Mouse (Mus musculus): Measurements from ENCODE around the gene Prkag2. TPM values are rescaled to one million over a fixed set of nuclear protein-coding genes. Genes with fewer than 3 reads are reported as not detected.
A peak's percentile ranks its signal among the peaks of the same experiment; 100 is the strongest.
"Not testable (repeated sequence)": the region's sequence is repeated elsewhere in the genome, so short reads cannot be mapped to it uniquely, and the experiment has no call there.

Prkag2 gene
- polyA plus RNA-seq, 1 experiment: 13.7 TPM

GRCm38 (mm10) chr5:24834491-24834890 lies 266.0 kb downstream of the Prkag2 start:
- 47% methylated on average over 5 of the region's 5 CpGs for WGBS
- H3K4me3 ChIP-seq (replicated peaks; ENCODE audit: control insufficient read depth, low read depth, low read length): no peak overlapping the region
- H3K4me1 ChIP-seq (ENCODE audit: control insufficient read depth, insufficient read depth, low read length): no peaks in the 10 kb centered on the region; the same call in 1 of the 2 replicates
- TF ChIP-seq POLR2A (IDR thresholded peaks at IDR 0.05; ENCODE audit: borderline replicate concordance, control insufficient read depth, low read depth, low read length) (no peak), CTCF (IDR thresholded peaks at IDR 0.05; ENCODE audit: control insufficient read depth, insufficient read depth, low read length) (no peak)
- no peak overlapping the region for H3K27ac ChIP-seq (ENCODE audit: control insufficient read depth, insufficient read depth, low read depth, low read length, poor library complexity)

GRCm38 (mm10) chr5:24831912-24832311 lies 268.5 kb downstream of the Prkag2 start:
- 77% methylated on average over 3 of the region's 3 CpGs for WGBS
- Histone ChIP-seq H3K27ac (ENCODE audit: control insufficient read depth, insufficient read depth, low read depth, low read length, poor library complexity) (no peak overlapping the region), H3K4me1 (ENCODE audit: control insufficient read depth, insufficient read depth, low read length) (peaks cover 3% of the 10 kb centered on the region), H3K4me3 (replicated peaks; ENCODE audit: control insufficient read depth, low read depth, low read length) (no peak overlapping the region)
- TF ChIP-seq CTCF (IDR thresholded peaks at IDR 0.05; ENCODE audit: control insufficient read depth, insufficient read depth, low read length) (no peak), POLR2A (IDR thresholded peaks at IDR 0.05; ENCODE audit: borderline replicate concordance, control insufficient read depth, low read depth, low read length) (no peak)

DNA sequence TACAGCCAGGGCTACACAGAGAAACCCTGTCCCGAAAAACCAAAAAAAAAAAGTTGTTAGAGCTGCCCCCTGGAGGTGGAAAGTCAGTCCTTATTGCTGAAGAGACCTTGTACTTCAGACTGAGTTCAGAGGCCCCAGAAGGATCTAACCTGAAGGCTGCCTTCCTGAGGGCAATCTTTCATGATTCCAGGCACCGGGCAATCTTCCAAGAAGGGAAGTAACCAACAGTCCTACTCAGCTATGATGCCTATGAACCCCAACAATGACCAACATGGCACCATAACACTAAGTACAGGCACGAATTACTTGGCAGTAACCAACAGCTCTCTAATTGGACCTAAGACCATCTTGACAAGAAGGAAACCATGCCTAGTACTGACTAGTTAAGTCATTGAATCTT lies 272.0 kb downstream of the Prkag2 start:
- WGBS: 62% methylated on average over 3 of the region's 3 CpGs
- TF ChIP-seq CTCF (IDR thresholded peaks at IDR 0.05; ENCODE audit: control insufficient read depth, insufficient read depth, low read length): no peak
- no peak for TF ChIP-seq POLR2A (IDR thresholded peaks at IDR 0.05; ENCODE audit: borderline replicate concordance, control insufficient read depth, low read depth, low read length)
- H3K27ac ChIP-seq (ENCODE audit: control insufficient read depth, insufficient read depth, low read depth, low read length, poor library complexity): no peak overlapping the region
- no peak overlapping the region for H3K4me3 ChIP-seq (replicated peaks; ENCODE audit: control insufficient read depth, low read depth, low read length)
- peaks cover 8% of the 10 kb centered on the region for H3K4me1 ChIP-seq (ENCODE audit: control insufficient read depth, insufficient read depth, low read length)

DNA sequence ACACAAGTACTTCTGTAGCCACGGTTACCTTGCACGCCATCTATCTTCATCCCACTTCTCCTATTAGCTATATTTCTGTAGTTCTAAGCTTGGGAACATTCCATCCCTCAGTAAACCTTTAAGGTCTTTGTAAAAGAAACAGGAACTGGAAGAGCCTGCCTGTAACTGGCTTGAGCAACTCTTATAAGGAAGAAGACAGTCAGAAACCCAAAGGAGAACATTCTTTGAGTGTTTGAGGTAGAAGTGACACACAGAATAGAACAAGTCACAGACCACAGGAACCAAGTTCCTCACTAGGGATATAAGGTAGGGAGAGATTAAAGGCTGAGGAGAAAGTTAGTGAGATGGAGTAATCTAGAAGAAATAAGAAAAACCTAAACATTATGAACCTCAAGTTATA lies 273.3 kb downstream of the Prkag2 start:
- TF ChIP-seq CTCF (IDR thresholded peaks at IDR 0.05; ENCODE audit: control insufficient read depth, insufficient read depth, low read length): no peak
- no peak for TF ChIP-seq POLR2A (IDR thresholded peaks at IDR 0.05; ENCODE audit: borderline replicate concordance, control insufficient read depth, low read depth, low read length)
- Histone ChIP-seq H3K4me1 (ENCODE audit: control insufficient read depth, insufficient read depth, low read length) (peaks cover 8% of the 10 kb centered on the region), H3K4me3 (replicated peaks; ENCODE audit: control insufficient read depth, low read depth, low read length) (no peak overlapping the region), H3K27ac (ENCODE audit: control insufficient read depth, insufficient read depth, low read depth, low read length, poor library complexity) (peak overlapping the region; percentile 16; the same call in 1 of the 2 replicates)
- 35% methylated on average over 2 of the region's 2 CpGs for WGBS

- TF ChIP-seq POLR2A (IDR thresholded peaks at IDR 0.05; ENCODE audit: borderline replicate concordance, control insufficient read depth, low read depth, low read length): no peak
- no peak for TF ChIP-seq CTCF (IDR thresholded peaks at IDR 0.05; ENCODE audit: control insufficient read depth, insufficient read depth, low read length)
- Histone ChIP-seq H3K27ac (ENCODE audit: control insufficient read depth, insufficient read depth, low read depth, low read length, poor library complexity) (peak overlapping the region; percentile 4; the same call in 1 of the 2 replicates), H3K4me1 (ENCODE audit: control insufficient read depth, insufficient read depth, low read length) (peaks cover 8% of the 10 kb centered on the region), H3K4me3 (replicated peaks; ENCODE audit: control insufficient read depth, low read depth, low read length) (no peak overlapping the region)
- 45% methylated on average over 9 of the region's 9 CpGs for WGBS
These were observed 274.2 kb downstream of the Prkag2 start for GRCm38 (mm10) chr5:24826056-24826770.

DNA sequence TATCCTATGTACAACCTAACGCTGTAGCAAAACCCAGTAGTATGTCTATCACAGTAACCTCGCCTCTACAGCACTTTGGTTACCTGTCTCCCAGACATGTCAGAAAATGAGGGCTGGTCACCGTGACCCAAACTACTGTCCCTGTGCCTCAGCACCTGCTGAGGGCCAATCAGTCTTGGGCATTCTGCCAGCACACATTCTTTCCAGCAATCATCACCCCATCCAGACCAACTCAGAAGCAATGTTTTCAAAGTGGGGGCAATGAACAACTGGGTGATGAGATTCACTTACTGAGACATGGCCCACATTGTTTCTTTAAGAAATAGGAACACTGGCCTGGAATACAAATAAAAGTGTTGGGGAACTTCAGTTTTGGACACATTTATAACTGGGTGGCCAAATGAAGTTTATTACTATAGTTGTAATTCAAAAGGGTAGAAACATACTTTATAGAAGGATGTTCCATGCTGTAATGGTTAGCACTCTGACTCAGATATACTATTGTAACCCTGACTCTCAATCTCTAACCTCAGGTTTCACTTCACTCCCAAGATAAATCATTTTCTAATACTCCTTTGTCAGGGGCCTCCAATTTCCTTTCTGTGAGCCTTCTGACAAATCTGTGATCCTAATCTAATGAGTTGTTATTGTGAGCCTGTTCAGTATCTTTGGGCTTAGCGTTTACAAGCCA lies 274.9 kb downstream of the Prkag2 start:
- WGBS: 62% methylated on average over 4 of the region's 4 CpGs
- peaks cover 8% of the 10 kb centered on the region for H3K4me1 ChIP-seq (ENCODE audit: control insufficient read depth, insufficient read depth, low read length)

DNA sequence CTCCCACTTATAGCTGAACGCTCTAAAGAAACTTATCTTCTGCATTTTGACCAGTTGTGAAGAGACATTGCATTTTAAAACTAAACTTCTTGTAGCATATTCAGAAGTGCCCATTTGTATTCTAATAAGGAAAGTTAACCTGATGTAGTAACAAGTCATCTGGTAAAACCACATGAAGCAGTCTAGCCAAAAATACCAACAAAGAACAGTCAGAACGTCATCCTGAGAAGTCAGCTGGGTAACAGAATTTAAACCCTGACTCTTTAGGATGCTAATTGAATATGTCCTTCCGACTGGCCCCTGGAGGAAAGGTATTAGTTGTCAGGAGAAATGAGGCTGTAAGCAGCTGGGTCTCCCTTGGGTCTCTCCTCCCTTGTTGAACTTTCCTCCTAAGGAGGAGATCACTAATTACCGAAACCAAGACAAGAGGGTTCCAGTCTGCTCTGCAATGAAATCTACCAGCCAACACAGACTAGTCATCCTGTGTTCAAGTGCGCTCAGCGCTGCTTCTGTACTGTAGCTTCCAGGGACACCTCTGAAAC lies 276.5 kb downstream of the Prkag2 start:
- Histone ChIP-seq H3K27ac (ENCODE audit: control insufficient read depth, insufficient read depth, low read depth, low read length, poor library complexity) (no peak overlapping the region), H3K4me3 (replicated peaks; ENCODE audit: control insufficient read depth, low read depth, low read length) (no peak overlapping the region), H3K4me1 (ENCODE audit: control insufficient read depth, insufficient read depth, low read length) (peaks cover 8% of the 10 kb centered on the region)
- 74% methylated on average over 6 of the region's 6 CpGs for WGBS
- TF ChIP-seq CTCF (IDR thresholded peaks at IDR 0.05; ENCODE audit: control insufficient read depth, insufficient read depth, low read length) (no peak), POLR2A (IDR thresholded peaks at IDR 0.05; ENCODE audit: borderline replicate concordance, control insufficient read depth, low read depth, low read length) (no peak)

More for the DNA sequence above, 274.9 kb downstream of the Prkag2 start:
- H3K4me3 ChIP-seq (replicated peaks; ENCODE audit: control insufficient read depth, low read depth, low read length): no peak overlapping the region
- H3K27ac ChIP-seq (ENCODE audit: control insufficient read depth, insufficient read depth, low read depth, low read length, poor library complexity): no peak overlapping the region
- TF ChIP-seq POLR2A (IDR thresholded peaks at IDR 0.05; ENCODE audit: borderline replicate concordance, control insufficient read depth, low read depth, low read length) (no peak), CTCF (IDR thresholded peaks at IDR 0.05; ENCODE audit: control insufficient read depth, insufficient read depth, low read length) (no peak)

GRCm38 (mm10) chr5:24822781-24823180 lies 277.7 kb downstream of the Prkag2 start:
- 85% methylated on average over 3 of the region's 3 CpGs for WGBS
- Histone ChIP-seq H3K27ac (ENCODE audit: control insufficient read depth, insufficient read depth, low read depth, low read length, poor library complexity) (no peak overlapping the region), H3K4me3 (replicated peaks; ENCODE audit: control insufficient read depth, low read depth, low read length) (no peak overlapping the region), H3K4me1 (ENCODE audit: control insufficient read depth, insufficient read depth, low read length) (peaks cover 8% of the 10 kb centered on the region)
- TF ChIP-seq POLR2A (IDR thresholded peaks at IDR 0.05; ENCODE audit: borderline replicate concordance, control insufficient read depth, low read depth, low read length): no peak
- no peak for TF ChIP-seq CTCF (IDR thresholded peaks at IDR 0.05; ENCODE audit: control insufficient read depth, insufficient read depth, low read length)

DNA sequence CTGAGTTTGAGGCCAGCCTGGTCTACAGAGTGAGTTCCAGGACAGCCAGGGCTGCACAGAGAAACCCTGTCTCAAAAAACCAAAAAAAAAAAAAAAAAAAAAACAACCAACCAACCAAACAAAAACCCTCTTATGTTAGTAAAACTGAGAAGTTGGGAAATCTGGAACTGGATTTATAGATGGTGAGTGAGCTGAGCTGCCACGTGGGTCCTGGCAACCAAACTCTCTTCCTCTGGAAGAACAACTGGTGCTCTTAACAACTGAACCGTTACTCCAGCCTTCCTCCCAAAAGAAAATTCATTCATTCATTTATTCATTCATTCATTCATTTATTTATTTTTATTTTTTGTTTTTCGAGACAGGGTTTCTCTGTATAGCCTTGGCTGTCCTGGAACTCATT lies 278.2 kb downstream of the Prkag2 start:
- 57% methylated on average over 3 of the region's 3 CpGs for WGBS
- H3K4me3 ChIP-seq (replicated peaks; ENCODE audit: control insufficient read depth, low read depth, low read length); H3K27ac ChIP-seq (ENCODE audit: control insufficient read depth, insufficient read depth, low read depth, low read length, poor library complexity); H3K4me1 ChIP-seq (ENCODE audit: control insufficient read depth, insufficient read depth, low read length): not testable (repeated sequence)

Data from bone marrow, adult 2 months (tissue).